Comparison of ENCODE assay signal across 8 mouse cellular contexts in the genomic region with DNA sequence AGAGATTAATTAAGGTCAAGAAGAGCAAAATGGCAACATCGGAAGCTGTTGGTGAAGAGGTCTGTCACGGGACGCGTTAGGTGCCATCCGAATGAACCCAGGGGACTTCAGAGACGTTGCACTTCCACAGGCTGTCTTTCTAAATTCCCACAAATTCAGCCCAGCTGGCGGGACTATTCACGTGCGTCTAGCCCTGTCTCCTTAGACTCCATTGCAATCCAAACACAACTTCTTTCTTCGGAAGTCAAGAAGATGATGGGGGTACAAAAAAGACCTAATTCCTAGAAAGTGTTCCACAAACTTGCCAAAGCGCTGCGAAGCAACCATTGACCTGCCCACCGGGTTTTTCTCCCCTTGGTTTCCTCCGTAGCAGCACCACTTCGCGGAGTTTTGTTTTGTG. TPM values are rescaled to one million over a fixed set of nuclear protein-coding genes. Genes with fewer than 3 reads are reported as not detected.
DNase-seq lines count a peak whose midpoint lies in the region; ATAC-seq and TF ChIP-seq lines count a peak whose summit lies in the region.

No protein-coding gene starts in this region.

- 4% methylated on average over 16 of the region's 16 CpGs for WGBS in cerebellum, adult 2 months
- under 1% methylated on average over 16 of the region's 16 CpGs for WGBS in liver, embryonic 13.5 days (ENCODE audit: insufficient replicate concordance)
- WGBS in stomach, embryonic 14.5 days = 2% methylated on average over 16 of the region's 16 CpGs

- H3K9ac ChIP-seq in liver, embryonic 13.5 days = no peak overlapping the region
- peak overlapping the region; percentile 46 for H3K9ac ChIP-seq in stomach, embryonic 14.5 days (replicated peaks; ENCODE audit: low read depth, low read length)

- H3K27ac ChIP-seq in cerebellum, adult 2 months (ENCODE audit: insufficient read depth, low read length) = no peak overlapping the region
- H3K27ac ChIP-seq in liver, embryonic 13.5 days = no peak overlapping the region; the same call in 1 of the 2 replicates
- H3K27ac ChIP-seq in stomach, embryonic 14.5 days (ENCODE audit: low read length) = peak overlapping the region; percentile 77; the same call in 1 of the 2 replicates

- H3K4me1 ChIP-seq in cerebellum, adult 2 months (ENCODE audit: control insufficient read depth, insufficient read depth, low read length) = no peaks in the 10 kb centered on the region
- H3K4me1 ChIP-seq in liver, embryonic 13.5 days (replicated peaks) = no peaks in the 10 kb centered on the region
- no peaks in the 10 kb centered on the region for H3K4me1 ChIP-seq in stomach, embryonic 14.5 days (ENCODE audit: control insufficient read depth, insufficient read depth, low read length)

- no peak for ATAC-seq in liver, embryonic 13.5 days (ENCODE audit: low read depth)
- no peak for ATAC-seq in stomach, embryonic 14.5 days (ENCODE audit: insufficient number of reproducible peaks, insufficient read depth, low FRiP score, low read depth)
- no peak for ATAC-seq in erythroblast, adult 5-6 weeks (replicated peaks; ENCODE audit: low FRiP score, poor library complexity, severe bottlenecking)

- no peaks in the 10 kb centered on the region for H3K9me3 ChIP-seq in liver, embryonic 13.5 days (replicated peaks)
- no peaks in the 10 kb centered on the region for H3K9me3 ChIP-seq in stomach, embryonic 14.5 days (ENCODE audit: control insufficient read depth, low read depth, low read length)

- TF ChIP-seq POLR2A in cerebellum, adult 2 months (IDR thresholded peaks at IDR 0.05; ENCODE audit: borderline replicate concordance, insufficient read depth, low read length) = no peak

- no peaks in the 10 kb centered on the region for H3K36me3 ChIP-seq in liver, embryonic 13.5 days
- no peaks in the 10 kb centered on the region for H3K36me3 ChIP-seq in stomach, embryonic 14.5 days (ENCODE audit: control insufficient read depth, insufficient read depth, low read length)

- no peak for TF ChIP-seq CTCF in cerebellum, adult 2 months (IDR thresholded peaks at IDR 0.05; ENCODE audit: borderline replicate concordance, insufficient read depth, low read depth, low read length)

- no peaks in the 10 kb centered on the region for H3K27me3 ChIP-seq in cerebellum, adult 2 months (ENCODE audit: control insufficient read depth, insufficient read depth, low read length)
- H3K27me3 ChIP-seq in liver, embryonic 13.5 days = peaks cover 34% of the 10 kb centered on the region
- no peaks in the 10 kb centered on the region for H3K27me3 ChIP-seq in stomach, embryonic 14.5 days (ENCODE audit: control insufficient read depth, insufficient read depth, low read length)

- peak in 1 of 2 experiments; percentile 22 for DNase-seq in cerebellum, adult 2 months
- DNase-seq in cerebellum, adult 11 months = no peak
- DNase-seq in right cerebral cortex, postnatal 4 days = peak; percentile 17
- DNase-seq in right cerebral cortex, postnatal 25 days = no peak
- no peak for DNase-seq in liver, embryonic 13.5 days
- no peak for DNase-seq in spleen, postnatal 4 days (ENCODE audit: low spot score in 2 of 2)

- peak overlapping the region; percentile 91 for H3K4me3 ChIP-seq in cerebellum, adult 2 months (replicated peaks; ENCODE audit: insufficient read depth, low read depth, low read length)
- H3K4me3 ChIP-seq in liver, embryonic 13.5 days (replicated peaks) = peak overlapping the region; percentile 46
- peak overlapping the region; percentile 53 for H3K4me3 ChIP-seq in stomach, embryonic 14.5 days (ENCODE audit: low read depth, low read length)

- peak overlapping the region; percentile 59 for H3K4me2 ChIP-seq in liver, embryonic 13.5 days
- H3K4me2 ChIP-seq in stomach, embryonic 14.5 days (replicated peaks; ENCODE audit: low read depth, low read length) = peak overlapping the region; percentile 98

RNA-seq across cellular contexts. Expression of gene Robo2, which starts 0.6 kb away (rescaled TPM):
- polyA plus RNA-seq in cerebellum, adult 2 months (2012; rRNA removed) = 18.7 and 20.1 TPM in 2 replicates
- polyA plus RNA-seq in liver, embryonic 13.5 days (2015; fragmentation: Nextera tagmentation; extraction: Ambion mirVana) = 4.8 and 6.4 TPM in 2 replicates
- 42.4 and 44.7 TPM in 2 replicates for polyA plus RNA-seq in stomach, embryonic 14.5 days (2014; fragmentation: Nextera tagmentation; extraction: Ambion mirVana)
- not detected in 2 replicates for total RNA-seq in erythroblast, adult 5-6 weeks (2015; ENCODE audit: low replicate concordance)
- 0.17 and 2.1 TPM in 2 replicates for total RNA-seq in erythroblast, adult 5-6 weeks (2017; ENCODE audit: low replicate concordance)
